Mouse (Mus musculus) embryo, embryonic 10 days (tissue): ENCODE results near the gene Nr0b1.
A peak's percentile ranks its signal among the peaks of the same experiment; 100 is the strongest.

Source experiments
- DNase-seq: peaks from one replicate; pipeline ENCODE4 v3.0.0-alpha.2; 2015; ENCODE audit warnings: low spot score

Gene Nr0b1

DNA sequence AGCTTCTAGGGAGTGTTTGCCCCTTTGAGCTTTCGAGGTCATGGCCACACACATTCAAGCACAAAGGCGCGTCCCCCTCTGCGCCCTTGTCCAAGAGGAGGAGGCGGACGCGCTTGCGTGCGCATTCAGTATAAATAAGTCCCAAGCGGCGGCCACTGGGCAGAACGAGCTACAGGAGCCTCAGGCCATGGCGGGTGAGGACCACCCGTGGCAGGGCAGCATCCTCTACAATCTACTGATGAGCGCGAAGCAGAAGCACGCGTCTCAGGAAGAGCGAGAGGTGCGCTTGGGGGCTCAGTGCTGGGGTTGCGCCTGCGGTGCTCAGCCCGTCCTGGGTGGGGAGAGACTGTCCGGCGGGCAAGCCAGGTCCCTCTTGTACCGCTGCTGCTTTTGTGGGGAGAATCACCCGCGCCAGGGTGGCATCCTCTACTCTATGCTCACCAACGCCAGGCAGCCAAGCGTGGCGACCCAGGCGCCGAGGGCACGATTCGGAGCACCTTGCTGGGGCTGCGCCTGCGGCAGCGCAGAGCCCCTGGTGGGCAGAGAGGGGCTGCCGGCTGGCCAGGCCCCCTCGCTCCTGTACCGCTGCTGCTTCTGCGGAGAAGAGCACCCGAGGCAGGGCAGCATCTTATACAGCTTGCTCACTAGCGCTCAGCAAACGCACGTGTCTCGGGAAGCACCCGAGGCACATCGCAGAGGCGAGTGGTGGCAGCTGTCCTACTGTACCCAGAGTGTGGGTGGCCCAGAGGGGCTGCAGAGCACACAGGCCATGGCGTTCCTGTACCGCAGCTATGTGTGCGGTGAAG, at the start of gene Nr0b1:
TSS of gene Nr0b1 (plus strand) at position 151 of the 806 bp plus-strand sequence.
- DNase-seq = peak; percentile 58

DNA sequence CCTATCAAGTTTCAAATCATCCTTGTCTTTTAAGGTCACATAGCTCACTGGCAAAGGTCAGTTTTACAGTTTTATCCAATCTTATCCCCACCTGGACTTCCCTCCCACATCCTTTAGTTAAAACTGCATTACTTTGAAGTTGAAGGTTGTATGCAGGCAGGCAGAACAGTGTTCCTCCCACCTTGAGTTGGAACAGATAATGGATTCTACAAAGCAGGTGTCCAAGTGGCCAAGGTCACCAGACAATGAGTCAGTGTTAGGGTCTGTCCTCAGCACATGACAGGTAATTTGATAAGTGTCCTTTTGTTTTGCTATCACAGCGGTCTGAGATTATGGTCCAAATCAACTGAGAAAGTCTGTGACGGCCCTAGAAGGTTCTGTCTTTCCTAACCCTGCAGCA, 4.3 kb upstream of the Nr0b1 start:
- DNase-seq = no peak

DNA sequence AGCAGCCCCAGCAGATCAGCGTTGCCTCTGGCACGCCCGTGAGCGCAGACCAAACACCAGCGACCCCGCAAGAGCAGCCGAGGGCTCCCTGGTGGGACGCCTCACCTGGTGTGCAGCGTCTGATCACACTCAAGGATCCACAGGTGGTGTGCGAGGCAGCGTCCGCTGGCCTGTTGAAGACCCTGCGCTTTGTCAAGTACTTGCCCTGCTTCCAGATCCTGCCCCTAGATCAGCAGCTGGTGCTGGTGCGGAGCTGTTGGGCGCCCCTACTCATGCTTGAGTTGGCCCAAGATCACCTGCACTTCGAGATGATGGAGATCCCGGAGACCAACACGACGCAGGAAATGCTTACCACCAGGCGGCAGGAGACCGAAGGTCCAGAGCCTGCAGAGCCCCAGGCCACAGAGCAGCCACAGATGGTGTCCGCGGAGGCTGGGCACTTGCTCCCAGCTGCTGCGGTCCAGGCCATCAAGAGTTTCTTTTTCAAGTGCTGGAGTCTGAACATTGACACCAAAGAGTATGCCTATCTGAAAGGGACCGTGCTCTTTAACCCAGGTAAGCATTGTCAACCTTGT, 943 bp downstream of the Nr0b1 start:
- DNase-seq = peak; percentile 37

DNA sequence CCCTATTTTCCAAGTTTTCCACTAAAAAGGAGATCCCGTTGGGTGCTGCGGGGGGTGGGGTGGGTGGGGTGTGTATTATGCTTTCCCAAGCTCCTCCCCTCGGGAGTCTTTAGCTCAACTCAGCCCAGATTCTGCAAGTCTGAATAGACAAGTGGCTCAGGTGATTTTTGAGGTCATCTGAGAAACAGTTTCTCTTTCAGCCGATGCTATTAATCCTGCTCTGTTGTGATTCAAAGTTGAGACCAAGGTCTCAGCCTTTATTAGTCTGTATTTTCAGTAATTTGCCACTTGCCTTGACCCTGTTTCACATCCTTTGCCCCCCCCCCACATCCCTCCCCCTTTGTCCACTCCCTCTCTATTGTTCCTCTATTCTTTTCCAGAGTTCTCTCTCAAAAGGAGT, 1.8 kb downstream of the Nr0b1 start:
- DNase-seq = no peak

DNA sequence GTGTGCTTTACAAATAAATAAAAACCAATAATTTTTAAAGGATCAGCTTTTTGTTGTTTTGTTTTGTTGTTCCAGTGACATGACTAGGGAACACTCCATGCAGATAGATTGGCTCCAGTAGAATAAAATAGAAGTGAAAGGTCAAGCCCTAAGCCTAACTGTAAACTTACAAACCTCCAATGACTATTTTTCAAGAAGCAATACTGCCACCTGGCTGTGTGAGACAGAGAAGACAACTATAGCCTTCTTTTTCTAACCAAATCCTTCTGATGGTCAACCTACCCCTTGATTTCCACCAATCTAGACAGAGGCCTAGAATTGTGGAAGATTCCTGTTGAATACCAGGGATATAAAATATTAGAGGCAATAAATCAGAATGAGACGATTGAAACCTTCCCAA, 45.7 kb downstream of the Nr0b1 start:
- DNase-seq = no peak
